Mouse (Mus musculus): ENCODE measurements around the gene Hepacam.

The Hepacam gene

DNA sequence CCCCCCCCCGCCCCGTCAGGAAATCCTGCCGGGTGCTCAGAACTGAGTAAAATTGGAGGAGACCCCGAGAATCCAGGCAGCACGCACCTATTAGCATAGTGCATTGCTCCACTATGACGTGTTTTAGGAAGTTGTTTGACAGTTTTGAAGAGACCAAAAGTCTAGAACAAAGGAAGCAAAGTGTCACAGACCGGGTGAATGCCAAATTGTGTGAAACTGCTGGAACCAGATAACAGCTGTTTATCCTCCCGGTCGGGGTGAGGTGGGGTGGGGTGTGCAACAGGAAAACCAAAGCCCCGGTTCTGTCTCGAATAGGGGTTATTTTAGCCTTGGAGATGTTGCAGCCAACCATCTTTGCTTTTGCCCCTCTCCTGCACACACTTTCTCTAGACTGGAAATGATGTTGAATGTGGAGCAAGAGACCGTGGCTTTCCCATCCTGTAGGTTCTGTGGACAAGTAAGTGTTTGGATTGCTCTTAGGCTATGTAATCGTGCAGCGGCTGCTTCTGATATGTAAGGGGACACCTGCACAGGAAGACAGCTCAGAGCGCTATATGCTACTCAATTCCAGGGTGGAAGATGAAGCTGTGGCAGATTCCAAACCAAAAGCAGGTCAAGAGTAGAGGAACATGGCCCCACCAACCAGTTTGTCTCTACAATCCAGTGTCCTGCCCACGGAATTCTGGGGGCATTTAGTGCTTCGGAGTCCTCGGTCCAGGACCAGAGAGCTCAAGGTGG lies 66.8 kb downstream of the Hepacam start:
- no peak for DNase-seq (ENCODE audit: low read depth)

DNA sequence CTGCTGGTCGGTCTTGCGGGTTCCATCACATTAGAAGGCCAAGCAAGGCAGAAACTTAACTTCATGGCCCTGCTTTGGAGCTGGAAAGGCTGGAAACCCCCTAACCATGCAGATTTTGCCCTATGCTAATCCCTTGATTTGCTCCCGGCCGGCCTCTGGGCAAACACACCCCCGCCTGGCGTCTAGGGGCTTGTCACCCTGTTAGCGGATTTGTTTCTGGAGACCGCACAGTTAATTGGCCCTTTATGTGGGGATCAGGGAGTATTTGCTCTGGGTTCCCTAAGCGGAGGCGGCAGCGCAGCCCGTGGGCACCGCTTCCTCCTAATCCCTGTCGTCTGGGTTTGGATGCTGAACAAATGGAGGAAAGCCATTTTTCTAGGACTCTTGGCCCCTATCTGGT lies 67.8 kb downstream of the Hepacam start:
- DNase-seq (ENCODE audit: low read depth) = no peak

DNA sequence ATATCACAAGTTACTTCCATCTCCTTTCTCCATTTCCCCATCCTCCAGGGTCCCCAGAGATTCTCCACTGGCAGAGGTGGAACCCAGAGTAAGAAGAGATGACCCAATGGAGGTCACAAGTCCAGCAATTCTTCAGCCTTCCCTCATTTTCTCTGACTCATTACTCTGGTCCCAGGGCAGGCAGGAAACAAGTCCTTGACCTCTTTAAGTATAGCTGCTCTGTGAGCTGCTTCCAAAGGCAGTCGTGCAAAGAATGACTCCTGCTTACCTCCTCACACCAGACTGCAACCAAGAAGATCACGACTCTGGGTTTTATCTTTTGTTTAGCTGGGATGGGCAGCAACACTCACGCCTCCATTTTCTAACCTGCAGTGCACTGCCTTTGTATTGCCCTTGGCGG lies 68.5 kb downstream of the Hepacam start:
- DNase-seq (ENCODE audit: low read depth) = no peak

All from induced T-regulatory cell, adult 2 months (primary cell).